Mouse (Mus musculus) forebrain, embryonic 14.5 days (tissue): ENCODE results near the gene Map4k4. TPM values are rescaled to one million over a fixed set of nuclear protein-coding genes. Genes with fewer than 3 reads are reported as not detected.
A peak's percentile ranks its signal among the peaks of the same experiment; 100 is the strongest.

Source experiments
- ATAC-seq: fragments of 200-750 bp; cut with Nextera tagmentation; 2 replicates; pipeline ENCODE4 v1.8.0; 2017; ENCODE audit warnings: mild to moderate bottlenecking, moderate library complexity
- DNase-seq: peaks from one replicate; pipeline ENCODE4 v3.0.0-alpha.2; 2015; ENCODE audit warnings: low spot score
- H3K27ac ChIP-seq: fragments of 300-500 bp; sonication (generic); 2 replicates; pipeline ENCODE4 v1.5.1; 2014; ENCODE audit warnings: low read depth, mild to moderate bottlenecking, control low read depth, low read length, moderate library complexity
- H3K27me3 ChIP-seq: fragments of 300-500 bp; sonication (generic); replicated peaks from 2 replicates; pipeline ENCODE4 v1.6.1; 2014; ENCODE audit warnings: low read length, control low read depth, mixed read lengths; ENCODE audit not compliant: control insufficient read depth, insufficient read depth
- H3K36me3 ChIP-seq: fragments of 300-500 bp; sonication (generic); 2 replicates; pipeline ENCODE4 v1.6.1; 2014; ENCODE audit warnings: low read length, control low read depth; ENCODE audit not compliant: control insufficient read depth, insufficient read depth
- H3K4me1 ChIP-seq: fragments of 300-500 bp; sonication (generic); 2 replicates; pipeline ENCODE4 v1.6.1; 2014; ENCODE audit warnings: antibody characterized with exemption, low read length, control low read depth; ENCODE audit not compliant: control insufficient read depth, insufficient read depth
- H3K4me2 ChIP-seq: fragments of 300-500 bp; sonication (generic); 2 replicates; pipeline ENCODE4 v1.6.1; 2014; ENCODE audit warnings: mild to moderate bottlenecking, control low read depth, low read length
- H3K4me3 ChIP-seq: fragments of 300-500 bp; sonication (generic); 2 replicates; pipeline ENCODE4 v1.5.1; 2014; ENCODE audit warnings: low read depth, low read length, control low read depth
- H3K9ac ChIP-seq: fragments of 300-500 bp; sonication (generic); 2 replicates; pipeline ENCODE4 v1.6.1; 2014; ENCODE audit warnings: mild to moderate bottlenecking, low read length, control low read depth, moderate library complexity
- H3K9me3 ChIP-seq: fragments of 300-500 bp; sonication (generic); replicated peaks from 2 replicates; pipeline ENCODE4 v1.6.1; 2016; ENCODE audit warnings: low read length, control low read depth, mixed read lengths; ENCODE audit not compliant: control insufficient read depth
- WGBS: fragments of 180-500 bp; shearing (Covaris S2); extraction: QIAGEN DNeasy Blood & Tissue Kit; methylation state at CpG from one replicate; pipeline ENCODE4 v1.1.7; 2014; 5-methylcytosine and 5-hydroxymethylcytosine counted together
- polyA plus RNA-seq: library from polyadenylated mRNA; unstranded; fragments of >200 nt; fragmentation: Nextera tagmentation; extraction: Ambion mirVana; gene quantifications from 2 replicates; pipeline ENCODE4 v1.2.1, GENCODE M21; 2014

Map4k4 gene
- polyA plus RNA-seq, 1 experiment from 2014 or later = 29.2 TPM

DNA sequence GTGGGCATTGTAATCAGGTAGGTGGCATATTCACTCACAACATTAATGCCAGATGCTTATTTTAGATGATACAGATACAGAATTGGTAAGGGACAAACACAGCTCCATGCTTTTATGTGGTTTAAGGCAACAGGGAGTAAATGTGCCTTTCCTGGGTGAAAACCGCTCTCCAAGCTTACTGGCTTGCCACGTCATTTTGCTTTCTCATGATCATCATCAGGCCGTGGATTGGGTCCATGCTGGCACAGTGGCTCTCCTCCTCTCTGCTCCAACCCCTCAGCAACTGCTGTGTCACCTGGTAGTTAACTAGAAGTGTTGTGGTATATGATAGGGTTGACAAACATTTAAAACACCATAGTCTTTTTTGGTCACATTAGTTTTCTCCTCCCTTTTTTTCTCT, 21.3 kb downstream of the Map4k4 start:
- H3K4me2 ChIP-seq = no peak overlapping the region
- ATAC-seq = no peak
- H3K27ac ChIP-seq = no peak overlapping the region
- H3K4me3 ChIP-seq = no peak overlapping the region
- WGBS = 80% methylated on average over 3 of the region's 3 CpGs
- no peaks in the 10 kb centered on the region for H3K9me3 ChIP-seq
- H3K4me1 ChIP-seq = peaks cover 40% of the 10 kb centered on the region
- no peak for DNase-seq
- peaks cover 16% of the 10 kb centered on the region; the same call in 1 of the 2 replicates for H3K36me3 ChIP-seq
- H3K27me3 ChIP-seq = no peaks in the 10 kb centered on the region
- H3K9ac ChIP-seq = no peak overlapping the region

DNA sequence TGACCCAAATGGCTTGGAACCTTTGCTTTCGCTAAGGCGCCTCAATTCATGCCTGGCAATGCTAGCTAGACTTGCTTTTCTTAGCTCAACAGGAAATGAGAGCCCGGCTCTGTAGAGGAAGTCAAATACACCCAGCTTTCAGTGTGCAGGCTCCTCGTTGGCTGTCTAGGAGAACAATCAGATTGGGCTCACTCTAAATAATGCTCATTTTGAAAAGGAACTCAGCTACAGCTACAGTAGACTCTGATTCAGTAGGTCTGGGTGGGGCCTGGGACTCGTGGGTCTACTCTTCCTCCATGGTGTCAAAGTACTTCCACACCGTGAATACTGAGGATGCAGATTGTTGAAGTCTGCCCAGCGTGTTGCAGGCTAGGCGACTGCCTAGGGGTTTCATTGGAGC, 22.0 kb downstream of the Map4k4 start:
- 51% methylated on average over 8 of the region's 8 CpGs for WGBS
- no peak for DNase-seq
- peak overlapping the region; percentile 15; the same call in 1 of the 2 replicates for H3K27ac ChIP-seq

DNA sequence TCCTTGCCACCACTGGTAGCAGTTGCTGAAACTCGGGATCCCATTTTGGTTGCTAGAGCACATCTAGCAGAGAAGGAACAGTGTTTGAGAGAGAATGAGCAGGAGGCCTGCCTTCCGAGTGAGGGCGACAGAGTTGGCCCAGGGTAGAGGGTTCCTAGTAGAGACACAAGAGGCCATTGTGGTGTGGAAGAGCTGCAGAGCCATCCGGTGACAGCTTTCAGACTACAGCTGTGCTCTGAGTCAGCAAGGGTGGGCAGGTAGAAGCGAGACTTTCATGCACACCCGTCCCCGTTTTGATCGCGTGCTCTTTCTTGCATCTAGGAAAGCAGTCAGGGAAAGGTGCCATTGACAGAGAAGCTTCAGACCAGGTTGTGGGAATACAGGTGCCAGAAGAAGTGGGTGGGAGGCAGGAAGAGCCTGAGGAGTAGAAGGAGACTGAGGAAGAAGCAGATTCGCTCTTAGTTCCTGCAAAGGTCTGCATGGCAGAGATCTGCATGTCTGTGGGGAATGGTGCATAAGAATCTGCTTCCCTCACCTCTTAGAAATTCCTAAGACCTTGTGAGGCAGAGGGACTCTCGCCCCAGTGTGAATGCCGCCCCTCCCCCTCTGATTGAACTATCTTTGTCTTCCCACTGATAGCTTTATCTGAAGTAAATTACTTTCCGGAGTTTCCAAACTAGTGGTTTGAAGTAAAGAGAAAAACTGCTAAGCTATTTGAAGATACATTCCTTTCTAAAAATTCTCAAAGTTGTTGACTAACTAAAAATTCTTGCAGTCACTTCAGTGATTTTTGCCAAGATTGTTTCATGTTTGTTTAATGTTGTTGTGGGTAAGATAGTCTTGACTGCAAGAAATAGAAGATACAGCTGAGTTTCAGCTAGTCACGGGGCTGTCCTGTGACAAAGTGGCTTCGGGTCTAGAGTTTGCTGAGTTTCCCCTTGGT, 23.0 kb downstream of the Map4k4 start:
- no peaks in the 10 kb centered on the region for H3K27me3 ChIP-seq
- no peak overlapping the region for H3K4me3 ChIP-seq
- 31% methylated on average over 15 of the region's 15 CpGs for WGBS
- no peaks in the 10 kb centered on the region for H3K9me3 ChIP-seq
- DNase-seq (no peak), ATAC-seq (no peak)
- peaks cover 40% of the 10 kb centered on the region for H3K4me1 ChIP-seq
- H3K27ac ChIP-seq = peak overlapping the region; percentile 30; the same call in 1 of the 2 replicates
- H3K9ac ChIP-seq = no peak overlapping the region
- H3K36me3 ChIP-seq = peaks cover 19% of the 10 kb centered on the region; the same call in 1 of the 2 replicates
- no peak overlapping the region for H3K4me2 ChIP-seq

More for the DNA sequence above, 22.0 kb downstream of the Map4k4 start:
- Histone ChIP-seq H3K4me3 (no peak overlapping the region), H3K36me3 (peaks cover 19% of the 10 kb centered on the region; the same call in 1 of the 2 replicates), H3K9me3 (no peaks in the 10 kb centered on the region), H3K9ac (no peak overlapping the region), H3K4me2 (no peak overlapping the region), H3K4me1 (peaks cover 38% of the 10 kb centered on the region), H3K27me3 (no peaks in the 10 kb centered on the region)
- no peak; the same call in 1 of the 2 replicates for ATAC-seq

DNA sequence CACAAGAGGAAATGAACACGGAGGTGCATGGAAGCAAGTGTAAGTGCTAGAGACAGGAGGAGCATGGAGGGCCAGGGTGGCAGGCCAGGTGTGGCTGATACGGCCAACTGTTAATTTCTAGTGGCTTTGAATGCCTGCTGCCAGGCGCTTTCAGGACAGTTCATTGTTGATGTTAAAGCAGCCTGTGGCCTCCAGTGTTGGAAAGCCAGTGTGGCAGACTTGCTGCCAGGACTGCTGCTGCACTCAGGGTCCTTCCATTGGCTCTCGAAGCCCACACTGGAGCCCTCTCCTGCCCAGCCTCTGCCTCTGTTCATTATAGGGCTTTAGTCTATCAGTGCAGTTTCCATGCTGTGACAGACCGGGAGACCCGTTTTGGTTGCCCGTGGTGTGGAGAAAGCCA, 30.3 kb downstream of the Map4k4 start:
- H3K36me3 ChIP-seq = 0 out of 2 replicates have a peak, but pooled peaks cover 8% of the 10 kb centered on the region
- ATAC-seq (no peak; the same call in 1 of the 2 replicates), DNase-seq (no peak)
- no peaks in the 10 kb centered on the region for H3K9me3 ChIP-seq
- peaks cover 65% of the 10 kb centered on the region for H3K4me1 ChIP-seq
- H3K27me3 ChIP-seq = no peaks in the 10 kb centered on the region
- H3K9ac ChIP-seq = no peak overlapping the region
- H3K27ac ChIP-seq = 0 out of 2 replicates have a peak overlapping the region, but pooled peaks have one; percentile 9
- H3K4me2 ChIP-seq = no peak overlapping the region
- no peak overlapping the region for H3K4me3 ChIP-seq
- 51% methylated on average over 7 of the region's 7 CpGs for WGBS

DNA sequence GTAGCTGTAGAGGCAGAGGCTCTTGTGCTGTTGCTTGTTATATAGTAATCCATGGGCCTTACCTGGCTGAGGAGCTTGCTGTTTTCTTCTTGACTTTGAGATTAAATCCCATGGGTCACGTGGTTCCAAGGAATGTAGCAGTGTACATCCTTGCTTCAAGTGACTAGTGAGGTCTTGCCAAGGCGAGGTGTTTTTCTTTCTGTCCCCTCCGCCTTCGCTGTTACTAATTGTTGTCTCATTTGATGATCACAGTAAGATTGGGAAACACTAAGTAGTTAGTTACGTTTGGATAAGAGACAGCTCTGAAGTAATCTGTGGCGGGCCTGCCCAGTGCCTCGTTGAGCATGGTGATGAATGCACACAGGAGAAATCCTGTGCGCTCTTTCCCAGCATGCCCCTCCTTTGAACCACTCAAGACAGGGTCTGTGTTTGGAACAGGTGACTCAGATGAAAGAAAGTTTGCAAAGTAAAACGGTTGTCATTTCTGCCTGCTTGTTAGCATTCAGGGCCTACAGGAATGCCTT, 31.6 kb downstream of the Map4k4 start:
- Histone ChIP-seq H3K27me3 (no peaks in the 10 kb centered on the region), H3K9me3 (no peaks in the 10 kb centered on the region), H3K4me1 (peaks cover 74% of the 10 kb centered on the region), H3K9ac (no peak overlapping the region; the same call in 1 of the 2 replicates), H3K4me3 (no peak overlapping the region), H3K4me2 (no peak overlapping the region), H3K36me3 (0 out of 2 replicates have a peak, but pooled peaks cover 2% of the 10 kb centered on the region), H3K27ac (no peak overlapping the region)
- DNase-seq (no peak), ATAC-seq (no peak)
- 41% methylated on average over 9 of the region's 9 CpGs for WGBS

DNA sequence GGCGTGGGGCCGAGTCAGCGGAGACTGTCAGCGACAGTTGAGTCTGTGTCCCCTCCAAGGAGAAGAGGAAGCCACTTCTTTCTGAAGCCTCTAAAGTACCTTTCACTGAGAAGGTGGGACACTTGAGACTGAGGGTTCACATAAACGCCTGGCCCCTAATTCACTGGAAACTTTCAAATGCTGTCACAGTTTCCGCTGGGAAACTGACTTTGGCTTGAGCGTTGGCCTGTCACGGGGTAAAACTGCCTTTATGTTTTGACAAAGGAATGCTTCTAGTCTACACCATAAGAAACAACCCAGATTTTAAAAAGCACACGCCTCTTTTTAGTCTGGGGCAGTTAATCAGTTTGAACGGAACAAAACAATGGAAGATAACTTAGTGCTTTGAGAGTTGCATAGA, 32.2 kb downstream of the Map4k4 start:
- no peak for ATAC-seq
- no peak overlapping the region for H3K27ac ChIP-seq

DNA sequence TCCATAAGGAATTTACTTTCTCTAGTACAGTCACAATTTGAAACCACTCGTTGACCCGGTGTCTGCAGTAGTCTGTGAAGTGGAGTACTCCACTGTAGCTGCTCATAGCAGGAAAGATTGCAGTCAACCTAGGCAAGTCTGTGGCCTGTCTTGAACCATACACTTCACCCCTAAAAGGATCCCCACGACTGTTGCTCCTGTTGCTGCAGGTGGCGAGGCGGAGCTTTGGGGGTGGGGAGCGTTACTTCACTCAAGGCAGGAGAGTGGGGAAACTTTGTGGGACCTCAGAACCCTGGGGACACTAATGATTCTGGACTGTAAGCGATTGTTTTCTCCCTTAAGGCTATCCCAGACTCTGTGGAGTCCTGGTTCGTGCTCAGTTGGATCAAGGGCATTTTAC, 34.2 kb downstream of the Map4k4 start:
- no peak overlapping the region; the same call in 1 of the 2 replicates for H3K4me2 ChIP-seq
- 22% methylated on average over 8 of the region's 8 CpGs for WGBS
- no peak for ATAC-seq
- no peak overlapping the region for H3K27ac ChIP-seq
- 0 out of 2 replicates have a peak, but pooled peaks cover 2% of the 10 kb centered on the region for H3K36me3 ChIP-seq
- H3K9ac ChIP-seq = no peak overlapping the region
- no peak for DNase-seq
- peaks cover 72% of the 10 kb centered on the region for H3K4me1 ChIP-seq
- H3K4me3 ChIP-seq = no peak overlapping the region
- H3K9me3 ChIP-seq = no peaks in the 10 kb centered on the region
- H3K27me3 ChIP-seq = no peaks in the 10 kb centered on the region

More for the DNA sequence above, 32.2 kb downstream of the Map4k4 start:
- no peak for DNase-seq
- 64% methylated on average over 10 of the region's 10 CpGs for WGBS
- 0 out of 2 replicates have a peak, but pooled peaks cover 2% of the 10 kb centered on the region for H3K36me3 ChIP-seq
- H3K4me3 ChIP-seq = no peak overlapping the region
- H3K4me1 ChIP-seq = peaks cover 75% of the 10 kb centered on the region
- no peaks in the 10 kb centered on the region for H3K9me3 ChIP-seq
- no peak overlapping the region for H3K4me2 ChIP-seq
- H3K9ac ChIP-seq = no peak overlapping the region
- H3K27me3 ChIP-seq = no peaks in the 10 kb centered on the region

DNA sequence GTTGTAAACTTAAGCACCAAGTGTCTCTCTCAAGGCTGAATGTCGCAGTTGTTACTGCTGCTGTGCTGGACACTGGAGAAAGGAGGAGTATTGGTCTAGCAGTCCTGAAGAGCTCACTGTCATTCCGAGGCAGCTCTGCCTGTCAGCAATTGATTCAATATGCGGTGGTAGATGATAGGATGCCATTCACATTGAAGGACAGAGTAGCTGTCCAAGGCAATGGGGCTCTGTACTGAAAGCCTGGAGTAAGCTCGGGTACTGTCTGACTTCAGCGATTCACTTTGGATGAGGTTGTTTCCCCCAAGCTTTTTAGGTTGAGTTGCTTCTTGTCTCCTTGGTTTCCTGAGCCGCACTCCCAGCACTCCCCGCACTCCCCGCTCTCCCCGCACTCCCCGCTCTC, 34.9 kb downstream of the Map4k4 start:
- DNase-seq (no peak), ATAC-seq (no peak)
- 0% methylated on average over 9 of the region's 10 CpGs for WGBS
- 0 out of 2 replicates have a peak, but pooled peaks cover 2% of the 10 kb centered on the region for H3K36me3 ChIP-seq
- H3K4me3 ChIP-seq = peak overlapping the region; percentile 13; the same call in 1 of the 2 replicates
- H3K27ac ChIP-seq = no peak overlapping the region
- no peaks in the 10 kb centered on the region for H3K9me3 ChIP-seq
- no peaks in the 10 kb centered on the region for H3K27me3 ChIP-seq
- peak overlapping the region; percentile 40; the same call in 1 of the 2 replicates for H3K9ac ChIP-seq
- peak overlapping the region; percentile 43 for H3K4me2 ChIP-seq
- peaks cover 67% of the 10 kb centered on the region for H3K4me1 ChIP-seq
